Mouse (Mus musculus) stomach, embryonic 14.5 days (tissue): ENCODE data around the gene Tacc3. TPM values are rescaled to one million over a fixed set of nuclear protein-coding genes. Genes with fewer than 3 reads are reported as not detected.
A peak's percentile ranks its signal among the peaks of the same experiment; 100 is the strongest.

Experiments used
- ATAC-seq: fragments of 200-750 bp; cut with Nextera tagmentation; 2 replicates; pipeline ENCODE4 v1.8.0; 2017; ENCODE audit warnings: low read depth, moderate TSS enrichment; ENCODE audit not compliant: insufficient number of reproducible peaks, insufficient read depth, low FRiP score
- H3K27ac ChIP-seq: fragments of 300-500 bp; sonication (generic); 2 replicates; pipeline ENCODE4 v1.5.1; 2014; ENCODE audit warnings: mild to moderate bottlenecking, low read length, moderate library complexity, mixed read lengths
- H3K27me3 ChIP-seq: fragments of 300-500 bp; sonication (generic); 2 replicates; pipeline ENCODE4 v1.6.1; 2014; ENCODE audit warnings: low read length, control low read depth, mixed read lengths; ENCODE audit not compliant: control insufficient read depth, insufficient read depth
- H3K36me3 ChIP-seq: fragments of 300-500 bp; sonication (generic); 2 replicates; pipeline ENCODE4 v1.6.1; 2014; ENCODE audit warnings: mild to moderate bottlenecking, control low read depth, low read length, moderate library complexity, mixed read lengths; ENCODE audit not compliant: control insufficient read depth, insufficient read depth
- H3K4me1 ChIP-seq: fragments of 300-500 bp; sonication (generic); 2 replicates; pipeline ENCODE4 v1.6.1; 2014; ENCODE audit warnings: low read length, control low read depth, mixed read lengths; ENCODE audit not compliant: control insufficient read depth, insufficient read depth
- H3K4me2 ChIP-seq: fragments of 300-500 bp; sonication (generic); replicated peaks from 2 replicates; pipeline ENCODE4 v1.6.1; 2014; ENCODE audit warnings: low read depth, low read length, control low read depth
- H3K4me3 ChIP-seq: fragments of 300-500 bp; sonication (generic); 2 replicates; pipeline ENCODE4 v1.5.1; 2014; ENCODE audit warnings: low read depth, low read length, control low read depth
- H3K9ac ChIP-seq: fragments of 300-500 bp; sonication (generic); replicated peaks from 2 replicates; pipeline ENCODE4 v1.6.1; 2014; ENCODE audit warnings: low read depth, mild to moderate bottlenecking, control low read depth, low read length, moderate library complexity, mixed read lengths
- H3K9me3 ChIP-seq: fragments of 300-500 bp; sonication (generic); 2 replicates; pipeline ENCODE4 v1.6.1; 2016; ENCODE audit warnings: low read depth, low read length, control low read depth; ENCODE audit not compliant: control insufficient read depth
- WGBS: fragments of 180-500 bp; shearing (Covaris S2); extraction: QIAGEN DNeasy Blood & Tissue Kit; methylation state at CpG from one replicate; pipeline ENCODE4 v1.1.7; 2014; 5-methylcytosine and 5-hydroxymethylcytosine counted together
- polyA plus RNA-seq: library from polyadenylated mRNA; unstranded; fragments of >200 nt; fragmentation: Nextera tagmentation; extraction: Ambion mirVana; gene quantifications from 2 replicates; pipeline ENCODE4 v1.2.1, GENCODE M21; 2014

The Tacc3 gene
- polyA plus RNA-seq, 1 experiment from 2014 or later, result 174 TPM

GRCm38 (mm10) chr5:33694461-33694847 is 36.5 kb downstream of the Tacc3 start:
- ATAC-seq, result no peak
- H3K9me3 ChIP-seq, result no peaks in the 10 kb centered on the region
- H3K9ac ChIP-seq, result no peak overlapping the region
- H3K27ac ChIP-seq, result peak overlapping the region; percentile 95
- H3K4me2 ChIP-seq, result no peak overlapping the region; the same call in 1 of the 2 replicates
- peaks cover 61% of the 10 kb centered on the region for H3K4me1 ChIP-seq
- no peak overlapping the region for H3K4me3 ChIP-seq
- WGBS, result 55% methylated on average over 9 of the region's 9 CpGs
- H3K27me3 ChIP-seq, result no peaks in the 10 kb centered on the region
- no peaks in the 10 kb centered on the region for H3K36me3 ChIP-seq

GRCm38 (mm10) chr5:33694848-33695717 is 37.2 kb downstream of the Tacc3 start:
- Histone ChIP-seq H3K4me1 (peaks cover 56% of the 10 kb centered on the region), H3K4me2 (peak overlapping the region; percentile 89), H3K4me3 (peak overlapping the region; percentile 41), H3K36me3 (no peaks in the 10 kb centered on the region), H3K9me3 (no peaks in the 10 kb centered on the region), H3K27ac (peak overlapping the region; percentile 95), H3K9ac (peak overlapping the region; percentile 69), H3K27me3 (no peaks in the 10 kb centered on the region)
- peak; percentile 60 for ATAC-seq
- 3% methylated on average over 71 of the region's 71 CpGs for WGBS

GRCm38 (mm10) chr5:33695718-33696121 is 37.8 kb downstream of the Tacc3 start:
- Histone ChIP-seq H3K4me2 (peak overlapping the region; percentile 89), H3K9ac (peak overlapping the region; percentile 69), H3K27ac (peak overlapping the region; percentile 95), H3K4me3 (peak overlapping the region; percentile 41), H3K9me3 (no peaks in the 10 kb centered on the region), H3K36me3 (no peaks in the 10 kb centered on the region), H3K4me1 (peaks cover 56% of the 10 kb centered on the region), H3K27me3 (no peaks in the 10 kb centered on the region)
- WGBS, result 10% methylated on average over 24 of the region's 24 CpGs
- ATAC-seq, result peak; percentile 35; the same call in 1 of the 2 replicates

- Histone ChIP-seq H3K27ac (peak overlapping the region; percentile 95), H3K4me1 (peaks cover 56% of the 10 kb centered on the region), H3K9ac (no peak overlapping the region), H3K4me3 (no peak overlapping the region), H3K9me3 (no peaks in the 10 kb centered on the region), H3K4me2 (no peak overlapping the region), H3K27me3 (no peaks in the 10 kb centered on the region), H3K36me3 (no peaks in the 10 kb centered on the region)
- peak; percentile 50 for ATAC-seq
- WGBS, result 58% methylated on average over 5 of the region's 5 CpGs
These were observed 38.5 kb downstream of the Tacc3 start for GRCm38 (mm10) chr5:33696430-33696829.

GRCm38 (mm10) chr5:33697534-33697933 is 39.6 kb downstream of the Tacc3 start:
- Histone ChIP-seq H3K4me1 (peaks cover 50% of the 10 kb centered on the region), H3K4me2 (0 out of 2 replicates have a peak overlapping the region, but pooled peaks have one; percentile 10), H3K36me3 (no peaks in the 10 kb centered on the region), H3K27ac (peak overlapping the region; percentile 95), H3K4me3 (no peak overlapping the region), H3K9me3 (no peaks in the 10 kb centered on the region), H3K27me3 (no peaks in the 10 kb centered on the region), H3K9ac (no peak overlapping the region)
- WGBS, result 89% methylated on average over 1 of the region's 1 CpGs
- no peak for ATAC-seq

- Histone ChIP-seq H3K27ac (peak overlapping the region; percentile 95; the same call in 1 of the 2 replicates), H3K27me3 (no peaks in the 10 kb centered on the region)
These were observed 40.1 kb downstream of the Tacc3 start for GRCm38 (mm10) chr5:33697947-33698512.

GRCm38 (mm10) chr5:33698669-33699068 is 40.7 kb downstream of the Tacc3 start:
- no peak overlapping the region for H3K4me3 ChIP-seq
- WGBS, result 88% methylated on average over 5 of the region's 5 CpGs
- H3K27ac ChIP-seq, result no peak overlapping the region
- no peak for ATAC-seq
- H3K4me2 ChIP-seq, result no peak overlapping the region
- H3K9ac ChIP-seq, result no peak overlapping the region
- no peaks in the 10 kb centered on the region for H3K36me3 ChIP-seq
- H3K4me1 ChIP-seq, result peaks cover 42% of the 10 kb centered on the region
- no peaks in the 10 kb centered on the region for H3K27me3 ChIP-seq
- no peaks in the 10 kb centered on the region for H3K9me3 ChIP-seq

More at GRCm38 (mm10) chr5:33697947-33698512, 40.1 kb downstream of the Tacc3 start:
- Histone ChIP-seq H3K9ac (no peak overlapping the region), H3K36me3 (no peaks in the 10 kb centered on the region), H3K4me1 (peaks cover 45% of the 10 kb centered on the region), H3K9me3 (no peaks in the 10 kb centered on the region), H3K4me3 (no peak overlapping the region), H3K4me2 (0 out of 2 replicates have a peak overlapping the region, but pooled peaks have one; percentile 10)
- 31% methylated on average over 13 of the region's 13 CpGs for WGBS
- no peak for ATAC-seq

- H3K9ac ChIP-seq, result no peak overlapping the region
- no peaks in the 10 kb centered on the region for H3K36me3 ChIP-seq
- no peak overlapping the region for H3K4me3 ChIP-seq
- H3K4me2 ChIP-seq, result no peak overlapping the region
- ATAC-seq, result no peak
- 29% methylated on average over 13 of the region's 13 CpGs for WGBS
- H3K27ac ChIP-seq, result no peak overlapping the region
- H3K27me3 ChIP-seq, result no peaks in the 10 kb centered on the region
- H3K4me1 ChIP-seq, result peaks cover 40% of the 10 kb centered on the region
- H3K9me3 ChIP-seq, result no peaks in the 10 kb centered on the region
These were observed 42.1 kb downstream of the Tacc3 start for GRCm38 (mm10) chr5:33700010-33700409.
